Mouse (Mus musculus) CH12.LX (cell line): Measurements from ENCODE around the gene Drg2. TPM values are rescaled to one million over a fixed set of nuclear protein-coding genes. Genes with fewer than 3 reads are reported as not detected.

Source experiments
- DNase-seq: peaks from one replicate; pipeline ENCODE4 v3.0.0-alpha.2; 2013; ENCODE audit errors: extremely low read depth
- H3K27ac ChIP-seq: 2 replicates; pipeline ENCODE4 v1.5.1; 2012; ENCODE audit warnings: low read depth, mild to moderate bottlenecking, control low read depth, moderate library complexity; ENCODE audit not compliant: insufficient read depth
- H3K27me3 ChIP-seq: replicated peaks from 2 replicates; pipeline ENCODE3; 2012; ENCODE audit warnings: inconsistent platforms
- H3K36me3 ChIP-seq, 2 experiments: replicated peaks in 1 of 2; 2 replicates each; pipeline versions ENCODE3 to v1.6.1; 2012; ENCODE audit warnings: inconsistent platforms in 1 of 2, low read length in 1 of 2, mild to moderate bottlenecking in 1 of 2, mixed read lengths in 1 of 2, moderate library complexity in 1 of 2; ENCODE audit not compliant: control insufficient read depth in 1 of 2, insufficient read depth in 1 of 2
- H3K4me1 ChIP-seq, 2 experiments: 2 replicates each; pipeline ENCODE4 v1.6.1; 2012; ENCODE audit warnings: inconsistent platforms in 1 of 2, moderate library complexity in 1 of 2; ENCODE audit not compliant: insufficient read depth in 2 of 2, control insufficient read depth in 1 of 2
- H3K4me2 ChIP-seq: 2 replicates; pipeline ENCODE4 v1.6.1; 2012; ENCODE audit warnings: low read depth, mild to moderate bottlenecking, control low read depth; ENCODE audit not compliant: poor library complexity, insufficient read depth, severe bottlenecking
- H3K4me3 ChIP-seq, 3 experiments: fragments of 150-350 bp in 1 of 3; sonication (generic) in 1 of 3; replicated peaks in 1 of 3; 2 replicates each; pipeline versions ENCODE3 to v1.5.1; 2011 to 2012; ENCODE audit warnings: low read depth in 2 of 3, low read length in 2 of 3, mild to moderate bottlenecking in 2 of 3, moderate library complexity in 2 of 3, control low read depth in 1 of 3, improper control_type of control experiment in 1 of 3, inconsistent platforms in 1 of 3, mixed read lengths in 1 of 3; ENCODE audit not compliant: poor library complexity in 1 of 3
- H3K79me2 ChIP-seq: replicated peaks from 2 replicates; pipeline ENCODE4 v1.6.1; 2012; ENCODE audit warnings: mild to moderate bottlenecking, moderate library complexity; ENCODE audit not compliant: control insufficient read depth, poor library complexity, insufficient read depth, severe bottlenecking; ENCODE audit errors: extremely low read depth
- H3K9ac ChIP-seq: 2 replicates; pipeline ENCODE4 v1.6.1; 2012; ENCODE audit warnings: low read depth, mild to moderate bottlenecking, control low read depth, moderate library complexity; ENCODE audit not compliant: insufficient read depth
- H3K9me3 ChIP-seq: replicated peaks from 2 replicates; pipeline ENCODE3; 2012; ENCODE audit warnings: low read length, inconsistent platforms, mixed read lengths
- CTCF ChIP-seq, 2 experiments: IDR thresholded peaks in 1 of 2; conservative IDR thresholded peaks in 1 of 2; 2 replicates each; pipeline ENCODE4 v1.5.1; 2011 to 2012; ENCODE audit warnings: low read depth in 2 of 2, low read length in 2 of 2, improper control_type of control experiment in 1 of 2, inconsistent platforms in 1 of 2, mild to moderate bottlenecking in 1 of 2, moderate library complexity in 1 of 2
- E2F4 ChIP-seq: IDR thresholded peaks from 2 replicates; pipeline ENCODE4 v1.6.1; 2011; ENCODE audit warnings: low read depth, low read length, improper control_type of control experiment; ENCODE audit not compliant: insufficient replicate concordance
- ELF1 ChIP-seq: IDR thresholded peaks from 2 replicates; pipeline ENCODE4 v1.6.1; 2014; ENCODE audit warnings: low read depth, mild to moderate bottlenecking, inconsistent platforms, low read length, improper control_type of control experiment
- GABPA ChIP-seq: IDR thresholded peaks from 2 replicates; pipeline ENCODE4 v1.6.1; 2012; ENCODE audit warnings: low read depth, low read length, improper control_type of control experiment, inconsistent platforms; ENCODE audit not compliant: insufficient replicate concordance
- JUND ChIP-seq: conservative IDR thresholded peaks from 2 replicates; pipeline ENCODE4 v1.6.1; 2011; ENCODE audit warnings: low read depth, low read length, improper control_type of control experiment
- MXI1 ChIP-seq: IDR thresholded peaks from 2 replicates; pipeline ENCODE4 v1.6.1; 2011; ENCODE audit warnings: mild to moderate bottlenecking, low read depth, low read length, improper control_type of control experiment
- TCF12 ChIP-seq: IDR thresholded peaks from 2 replicates; pipeline ENCODE4 v1.6.1; 2014; ENCODE audit warnings: low read depth, mild to moderate bottlenecking, inconsistent platforms, low read length, improper control_type of control experiment
- USF2 ChIP-seq: conservative IDR thresholded peaks from 2 replicates; pipeline ENCODE4 v1.6.1; 2011; ENCODE audit warnings: low read depth, low read length, improper control_type of control experiment
- ZC3H11A ChIP-seq: IDR thresholded peaks from 2 replicates; pipeline ENCODE4 v1.6.1; 2012; ENCODE audit warnings: low read depth, mild to moderate bottlenecking, inconsistent platforms, low read length, improper control_type of control experiment
- dilution Hi-C: fragments of 300-500 bp; cut with MboI; formaldehyde crosslinking; loops from 2 replicates; pipeline ENCODE4 v1.14.3; 2020; ENCODE audit warnings: low sequenced_read_pairs; ENCODE audit not compliant: extremely low pct_unique_long_range_greater_than_20kb, extremely low pct_ligation_motif_present
- in situ Hi-C: fragments of 300-500 bp; cut with MboI; formaldehyde crosslinking; loops from 3 replicates; pipeline ENCODE4 v1.14.3; 2019; ENCODE audit warnings: low sequenced_read_pairs, low pct_ligation_motif_present, low pct_unique_long_range_greater_than_20kb, mixed read lengths
- polyA plus RNA-seq: library from polyadenylated mRNA; unstranded; fragments of >175 nt; gene quantifications from 2 replicates; pipeline ENCODE4 v1.2.1, GENCODE M21; 2012; ENCODE audit warnings: low read depth; ENCODE audit not compliant: insufficient read length
- total RNA-seq, 2 experiments: library from RNA; depleted of rRNA; stranded (reverse); fragments of 300-350 nt in 1 of 2; fragments of >200 nt in 1 of 2; gene quantifications; 2 replicates each; pipeline ENCODE4 v1.2.3; 2012 to 2014

Drg2 gene
- total and polyA plus RNA-seq, 3 experiments: 115 to 155 (median 135) TPM

GRCm38 (mm10) chr11:60423006-60423405 lies 31.4 kb upstream of the Drg2 start:
- no peak for DNase-seq
- in situ Hi-C loops: loop anchor here (25.0 kb wide), 1 partner anchor 336 kb away; no protein-coding TSS in a partner anchor

GRCm38 (mm10) chr11:60426417-60426816 lies 28.0 kb upstream of the Drg2 start:
- in situ Hi-C loops: no loop called here

More at GRCm38 (mm10) chr11:60423006-60423405, 31.4 kb upstream of the Drg2 start:
- dilution Hi-C loops: no loop called here
- Histone ChIP-seq H3K4me3 (no peak overlapping the region), H3K9me3 (no peaks in the 10 kb centered on the region), H3K9ac (no peak overlapping the region), H3K4me1 (peaks cover 5 to 36% of the 10 kb centered on the region in 2 experiments), H3K36me3 (peaks cover 3 to 45% of the 10 kb centered on the region in 2 experiments), H3K79me2 (peaks cover 8% of the 10 kb centered on the region; the same call in 1 of the 2 replicates)
- TF ChIP-seq TCF12 (no peak), CTCF (conservative IDR thresholded peaks at IDR 0.05 in 1 of 2, IDR thresholded peaks at IDR 0.05 in 1 of 2; ENCODE audit: low read depth in 2 of 2, low read length in 2 of 2) (no peak)
- TF ChIP-seq, all 38 proteins: peak for 0
- Histone ChIP-seq H3K27ac (no peak overlapping the region), H3K4me2 (no peak overlapping the region), H3K27me3 (no peaks in the 10 kb centered on the region)

GRCm38 (mm10) chr11:60427628-60428027 lies 26.8 kb upstream of the Drg2 start:
- in situ Hi-C loops (no loop called here), dilution Hi-C loops (no loop called here)
- no peaks in the 10 kb centered on the region for H3K27me3 ChIP-seq
- H3K4me2 ChIP-seq: no peak overlapping the region
- no peak for DNase-seq
- no peak overlapping the region for H3K9ac ChIP-seq
- H3K4me3 ChIP-seq: no peak overlapping the region
- TF ChIP-seq MXI1 (no peak), JUND (no peak), ZC3H11A (no peak), E2F4 (no peak)
- H3K36me3 ChIP-seq: peaks cover 10 to 65% of the 10 kb centered on the region in 2 experiments
- peaks cover 0 to 4% of the 10 kb centered on the region in 2 experiments; a peak in 1 of 4 replicates for H3K4me1 ChIP-seq
- no peaks in the 10 kb centered on the region for H3K9me3 ChIP-seq
- H3K27ac ChIP-seq: no peak overlapping the region
- H3K79me2 ChIP-seq: no peaks in the 10 kb centered on the region

More at GRCm38 (mm10) chr11:60426417-60426816, 28.0 kb upstream of the Drg2 start:
- Histone ChIP-seq H3K27ac (no peak overlapping the region), H3K27me3 (no peaks in the 10 kb centered on the region), H3K9me3 (no peaks in the 10 kb centered on the region), H3K4me2 (no peak overlapping the region), H3K4me1 (peaks cover 2 to 13% of the 10 kb centered on the region in 2 experiments; a peak in 2 of 4 replicates), H3K4me3 (no peak overlapping the region), H3K9ac (no peak overlapping the region), H3K36me3 (peaks cover 5 to 54% of the 10 kb centered on the region in 2 experiments), H3K79me2 (peaks cover 2% of the 10 kb centered on the region; the same call in 1 of the 2 replicates)
- dilution Hi-C loops: no loop called here
- DNase-seq: no peak
- TF ChIP-seq GABPA (no peak), TCF12 (no peak), USF2 (no peak), ELF1 (no peak)
